Mouse (Mus musculus): ENCODE measurements around the gene Kansl1. TPM values are rescaled to one million over a fixed set of nuclear protein-coding genes. Genes with fewer than 3 reads are reported as not detected.

Kansl1 gene
- polyA plus RNA-seq, 1 experiment from 2014 or later, result 52.2 TPM

- ATAC-seq (no peak), DNase-seq (ENCODE audit: low read depth, low spot score) (no peak)
- POLR2A ChIA-PET, result no interaction called here
- no peak for TF ChIP-seq CTCF (IDR thresholded peaks at IDR 0.05)
- in situ Hi-C loops (cut with MboI; ENCODE audit: low pct_unique_long_range_greater_than_20kb), result no loop called here
- no peaks in the 10 kb centered on the region for H3K27me3 ChIP-seq
- CTCF ChIA-PET, result no interaction called here
Measured at GRCm38 (mm10) chr11:104295656-104296055, 173.0 kb downstream of the Kansl1 start.

GRCm38 (mm10) chr11:104295145-104295544 lies 173.5 kb downstream of the Kansl1 start:
- in situ Hi-C loops (cut with MboI; ENCODE audit: low pct_unique_long_range_greater_than_20kb), result no loop called here
- no peak for DNase-seq (ENCODE audit: low read depth, low spot score)
- CTCF ChIA-PET, result no interaction called here
- no peak for TF ChIP-seq CTCF (IDR thresholded peaks at IDR 0.05)
- no peak for ATAC-seq
- POLR2A ChIA-PET, result no interaction called here
- H3K27me3 ChIP-seq, result no peaks in the 10 kb centered on the region

- in situ Hi-C loops (cut with MboI; ENCODE audit: low pct_unique_long_range_greater_than_20kb), result no loop called here
- no peaks in the 10 kb centered on the region for H3K27me3 ChIP-seq
- no peak for DNase-seq (ENCODE audit: low read depth, low spot score)
- ATAC-seq, result no peak
- no peak for TF ChIP-seq CTCF (IDR thresholded peaks at IDR 0.05)
- CTCF ChIA-PET, result interaction anchor here (1.5 kb wide), 1 partner anchor 14 kb away, joined by 3 read pairs; no protein-coding TSS in a partner anchor
- POLR2A ChIA-PET, result no interaction called here
Measured at GRCm38 (mm10) chr11:104293241-104293640, 175.4 kb downstream of the Kansl1 start.

- ATAC-seq (no peak), DNase-seq (ENCODE audit: low read depth, low spot score) (no peak)
- in situ Hi-C loops (cut with MboI; ENCODE audit: low pct_unique_long_range_greater_than_20kb), result no loop called here
- ChIA-PET POLR2A (no interaction called here), CTCF (interaction anchor here (1.1 to 1.5 kb wide), 2 partner anchors 15 to 46 kb away, joined by 3 read pairs; no protein-coding TSS in a partner anchor)
- H3K27me3 ChIP-seq, result no peaks in the 10 kb centered on the region
- TF ChIP-seq CTCF (IDR thresholded peaks at IDR 0.05), result no peak
Measured at GRCm38 (mm10) chr11:104292443-104293220, 176.0 kb downstream of the Kansl1 start.

- in situ Hi-C loops (cut with MboI; ENCODE audit: low pct_unique_long_range_greater_than_20kb), result no loop called here
- CTCF ChIA-PET, result interaction anchor here (0.8 to 2.2 kb wide), 18 partner anchors 9 to 300 kb away, joined by 3 to 10 read pairs (median 4); partner anchors contain the start of gene Mapt
- ATAC-seq, result peak; percentile 55
Measured at GRCm38 (mm10) chr11:104289199-104290031, 179.2 kb downstream of the Kansl1 start.

GRCm38 (mm10) chr11:104288835-104289198 lies 179.8 kb downstream of the Kansl1 start:
- no peaks in the 10 kb centered on the region for H3K27me3 ChIP-seq
- in situ Hi-C loops (cut with MboI; ENCODE audit: low pct_unique_long_range_greater_than_20kb), result no loop called here
- no peak for TF ChIP-seq CTCF (IDR thresholded peaks at IDR 0.05)
- ChIA-PET CTCF (interaction anchor here (1.0 to 2.2 kb wide), 13 partner anchors 10 to 76 kb away, joined by 3 to 10 read pairs (median 4); partner anchors contain the start of gene Mapt), POLR2A (interaction anchor here (0.7 kb wide), 1 partner anchor 201 kb away, joined by 4 read pairs; no protein-coding TSS in a partner anchor)
- DNase-seq (ENCODE audit: low read depth, low spot score) (no peak), ATAC-seq (peak; percentile 32)

More at GRCm38 (mm10) chr11:104289199-104290031, 179.2 kb downstream of the Kansl1 start:
- POLR2A ChIA-PET, result no interaction called here
- TF ChIP-seq CTCF (IDR thresholded peaks at IDR 0.05), result peak; percentile 79
- DNase-seq (ENCODE audit: low read depth, low spot score), result no peak
- no peaks in the 10 kb centered on the region for H3K27me3 ChIP-seq

- POLR2A ChIA-PET, result no interaction called here
- no peaks in the 10 kb centered on the region for H3K27me3 ChIP-seq
- DNase-seq (ENCODE audit: low read depth, low spot score) (no peak), ATAC-seq (no peak)
- in situ Hi-C loops (cut with MboI; ENCODE audit: low pct_unique_long_range_greater_than_20kb), result no loop called here
- CTCF ChIA-PET, result interaction anchor here (1.3 kb wide), 1 partner anchor 8 kb away, joined by 4 read pairs; no protein-coding TSS in a partner anchor
- no peak for TF ChIP-seq CTCF (IDR thresholded peaks at IDR 0.05)
Measured at GRCm38 (mm10) chr11:104287113-104287512, 181.5 kb downstream of the Kansl1 start.

Other genes starting within 250 kb of the Kansl1 start
- gene Mapt, start 237.5 kb downstream of the Kansl1 start, polyA plus RNA-seq (2021), result 27.2 TPM
- gene Cdc27, start 81.8 kb upstream of the Kansl1 start, polyA plus RNA-seq (2021), result 43.9 TPM
- 1.3 TPM for gene Myl4, start 81.8 kb upstream of the Kansl1 start, polyA plus RNA-seq (2021)
- 25.3 TPM for gene Itgb3, start 139.1 kb upstream of the Kansl1 start, polyA plus RNA-seq (2021)
- gene Gm11639, start 216.8 kb upstream of the Kansl1 start, polyA plus RNA-seq (2021), result 0.04 TPM

All from Patski (cell line).